Mouse (Mus musculus) activated CD4-positive, CD25-positive, alpha-beta regulatory T cell (primary cell): Measurements from ENCODE around the gene Esyt1. TPM values are rescaled to one million over a fixed set of nuclear protein-coding genes. Genes with fewer than 3 reads are reported as not detected.

Experiments
- polyA plus RNA-seq, 2 experiments: library from polyadenylated mRNA; unstranded; fragments of 100-300 nt; shearing (Covaris generic); gene quantifications; one replicate each; pipeline ENCODE4 v1.2.1; 2017

Esyt1 gene
- 100 to 1,000 TPM; 152 to 259 TPM for polyA plus RNA-seq

GRCm38 (mm10) chr10:128525671-128526308 is at the start of gene Esyt1:
Gene Esyt1, minus strand, starts transcription at chr10:128525871.

GRCm38 (mm10) chr10:128565788-128566531 is 40.3 kb upstream of the Esyt1 start, which contains the start of gene Pa2g4:
Gene Pa2g4, minus strand, starts transcription at chr10:128565987.

GRCm38 (mm10) chr10:128548947-128549681 is 23.4 kb upstream of the Esyt1 start, which contains the start of gene Rpl41:
Gene Rpl41, minus strand, starts transcription at chr10:128549305.

DNA sequence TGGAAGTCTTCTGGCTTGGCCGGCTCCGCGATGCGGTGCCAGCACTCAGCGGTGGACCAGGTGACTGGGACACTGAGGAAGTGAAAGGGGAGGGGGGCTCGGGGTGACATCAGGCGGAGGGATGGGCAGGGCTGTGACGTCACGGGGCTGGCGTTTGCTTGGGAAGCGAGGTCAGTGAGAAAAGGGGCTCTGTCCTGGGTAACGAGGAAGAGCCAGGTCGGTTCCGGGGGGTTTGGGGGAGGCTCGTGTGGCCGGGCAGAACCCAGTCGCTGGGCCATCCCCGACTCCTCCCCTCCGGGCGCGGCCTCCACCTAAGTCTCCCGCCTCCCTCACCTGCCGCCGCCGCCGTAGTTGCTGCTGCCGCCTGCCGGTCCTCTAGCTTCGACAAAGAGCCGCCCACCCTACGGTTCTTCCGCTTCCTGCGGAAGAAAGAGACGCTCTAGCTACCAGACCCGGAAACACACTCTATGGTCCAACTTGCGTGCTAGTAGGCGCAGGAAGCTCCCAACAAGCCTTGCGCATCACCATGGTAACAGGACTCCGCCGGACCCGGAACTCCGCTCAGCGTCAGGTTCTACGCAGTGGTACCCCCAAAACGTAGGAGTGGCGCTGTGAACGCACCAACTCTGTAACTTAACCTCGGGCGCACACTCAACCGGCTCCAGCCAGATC is 21.8 kb upstream of the Esyt1 start, which contains the start of gene Zc3h10:
Zc3h10 (minus strand) TSS at position 414 of the 672 bp plus-strand sequence.

DNA sequence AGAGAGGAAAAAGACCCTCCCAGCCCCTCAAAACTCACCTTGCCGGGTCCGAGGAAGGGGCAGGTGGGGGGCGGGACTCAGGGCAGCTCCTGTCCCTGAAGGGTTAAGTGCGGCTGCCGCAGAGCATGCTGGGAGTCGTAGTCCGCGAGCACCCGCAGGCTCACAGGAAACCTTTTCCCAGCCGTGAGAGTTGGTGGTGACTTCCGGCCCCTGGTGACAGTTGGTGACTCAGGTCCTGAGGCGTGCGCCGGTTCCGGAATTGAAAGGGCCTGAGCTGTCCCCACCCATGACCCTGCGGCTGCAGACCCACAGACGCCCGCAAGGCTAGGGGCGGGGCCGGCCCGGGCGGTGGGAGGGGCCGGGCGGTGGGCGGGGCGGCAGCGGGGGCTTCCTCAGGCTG is 27.1 kb downstream of the Esyt1 start, which contains the start of gene Myl6b:
Myl6b (minus strand) TSS at position 96 of the 400 bp plus-strand sequence.

GRCm38 (mm10) chr10:128493695-128494666 is 31.7 kb downstream of the Esyt1 start, which contains the start of gene Myl6:
Gene Myl6, minus strand, starts transcription at chr10:128494145.

Other genes with a start within 250 kb of the Esyt1 start
- gene Il23a, start 227.1 kb downstream of the Esyt1 start, polyA plus RNA-seq: under 1 TPM in 1 of 2 experiments, not detected in 1; 0.14 TPM
- 10 to 100 TPM; 32.7 to 39.5 TPM for gene Pan2, start 222.5 kb downstream of the Esyt1 start, polyA plus RNA-seq
- gene Cnpy2, start 203.4 kb downstream of the Esyt1 start, polyA plus RNA-seq: 100 to 1,000 TPM in 1 of 2 experiments, 10 to 100 TPM in 1; 96.0 to 137 TPM
- gene Cs, start 188.1 kb downstream of the Esyt1 start, polyA plus RNA-seq: 100 to 1,000 TPM; 162 to 168 TPM
- gene Coq10a, start 156.9 kb downstream of the Esyt1 start, polyA plus RNA-seq: 10 to 100 TPM; 34.4 to 35.4 TPM
- gene Ankrd52, start 148.8 kb downstream of the Esyt1 start, polyA plus RNA-seq: 1 to 10 TPM; 8.2 to 9.5 TPM
- gene Slc39a5, start 124.6 kb downstream of the Esyt1 start, polyA plus RNA-seq: under 1 TPM; 0.24 to 0.72 TPM
- 100 to 1,000 TPM; 109 to 121 TPM for gene Nabp2, start 114.4 kb downstream of the Esyt1 start, polyA plus RNA-seq
- 10 to 100 TPM; 28.9 to 37.8 TPM for gene Rnf41, start 114.2 kb downstream of the Esyt1 start, polyA plus RNA-seq
- 100 to 1,000 TPM in 1 of 2 experiments, 10 to 100 TPM in 1; 97.3 to 105 TPM for gene Smarcc2, start 66.6 kb downstream of the Esyt1 start, polyA plus RNA-seq
- gene Myl6, start 31.7 kb downstream of the Esyt1 start, polyA plus RNA-seq: 1,000 to 10,000 TPM; 1,605 to 1,940 TPM
- 1 to 10 TPM; 2.8 to 4.1 TPM for gene Myl6b, start 27.2 kb downstream of the Esyt1 start, polyA plus RNA-seq
- gene Zc3h10, start 21.9 kb upstream of the Esyt1 start, polyA plus RNA-seq: 10 to 100 TPM; 14.8 to 21.0 TPM
- 1,000 to 10,000 TPM; 2,295 to 3,397 TPM for gene Rpl41, start 23.4 kb upstream of the Esyt1 start, polyA plus RNA-seq
- gene Pa2g4, start 40.1 kb upstream of the Esyt1 start, polyA plus RNA-seq: 10 to 100 TPM; 32.7 to 42.9 TPM
- 10 to 100 TPM in 1 of 2 experiments, 1 to 10 TPM in 1; 2.0 to 15.0 TPM for gene Erbb3, start 63.8 kb upstream of the Esyt1 start, polyA plus RNA-seq
- gene Rps26, start 100.9 kb upstream of the Esyt1 start, polyA plus RNA-seq: 1,000 to 10,000 TPM in 1 of 2 experiments, 100 to 1,000 TPM in 1; 586 to 1,014 TPM
- 10 to 100 TPM; 77.6 to 81.2 TPM for gene Ikzf4, start 120.1 kb upstream of the Esyt1 start, polyA plus RNA-seq
- gene Suox, start 148.2 kb upstream of the Esyt1 start, polyA plus RNA-seq: 10 to 100 TPM; 45.6 to 47.3 TPM
- gene Rab5b, start 170.4 kb upstream of the Esyt1 start, polyA plus RNA-seq: 10 to 100 TPM; 36.9 to 40.5 TPM
- 1 to 10 TPM; 3.4 to 6.2 TPM for gene Pmel, start 178.3 kb upstream of the Esyt1 start, polyA plus RNA-seq
- gene Cdk2, start 179.2 kb upstream of the Esyt1 start, polyA plus RNA-seq: 10 to 100 TPM; 42.5 to 47.5 TPM
- gene Dgka, start 219.0 kb upstream of the Esyt1 start, polyA plus RNA-seq: 100 to 1,000 TPM; 586 to 621 TPM
- 10 to 100 TPM; 40.9 to 52.5 TPM for gene Pym1, start 222.0 kb upstream of the Esyt1 start, polyA plus RNA-seq